Mouse (Mus musculus) Patski (cell line): Measurements from ENCODE around the gene Kctd11. TPM values are rescaled to one million over a fixed set of nuclear protein-coding genes. Genes with fewer than 3 reads are reported as not detected.

Source experiments
- ATAC-seq: fragments of 100-300 bp; one replicate; pipeline ENCODE4 v1.8.0; 2021
- CTCF ChIA-PET: fragments of 350-600 bp; sonication (Branson Sonifier 250); formaldehyde crosslinking; loops from one replicate; lab custom pipeline; 2022; ENCODE audit warnings: inconsistent platforms; lab: Charles Lee
- POLR2A ChIA-PET: fragments of 350-600 bp; sonication (Branson Sonifier 250); formaldehyde crosslinking; loops from one replicate; lab custom pipeline; 2022; ENCODE audit warnings: antibody characterized with exemption, inconsistent platforms; lab: Charles Lee
- DNase-seq: peaks from one replicate; pipeline ENCODE4 v3.0.0-alpha.2; 2011; ENCODE audit warnings: low read depth, low spot score
- H3K27me3 ChIP-seq: fragments of 371-371 bp; one replicate; pipeline ENCODE4 v1.5.1; 2021
- CTCF ChIP-seq: fragments of 100-300 bp; IDR thresholded peaks from one replicate; pipeline ENCODE4 v1.5.1; 2021
- in situ Hi-C: fragments of 300-500 bp; cut with MboI; formaldehyde crosslinking; loops from 3 replicates; pipeline ENCODE4 v1.11.1; 2018; ENCODE audit warnings: low pct_unique_long_range_greater_than_20kb, mixed read lengths
- polyA plus RNA-seq: library from polyadenylated mRNA; unstranded; gene quantifications from one replicate; pipeline ENCODE4 v1.2.3, GENCODE M21; 2021

The Kctd11 gene
- polyA plus RNA-seq, 1 experiment from 2014 or later, result 8.4 TPM

- TF ChIP-seq CTCF, result no peak
- CTCF ChIA-PET, result interaction anchor here (1.4 kb wide), 1 partner anchor 13 kb away, joined by 3 read pairs; no protein-coding TSS in a partner anchor
- DNase-seq (no peak), ATAC-seq (no peak)
- POLR2A ChIA-PET, result interaction anchor here (0.5 to 1.0 kb wide), 2 partner anchors 19 to 80 kb away, joined by 3 read pairs; no protein-coding TSS in a partner anchor
- in situ Hi-C loops, result no loop called here
- H3K27me3 ChIP-seq, result no peaks in the 10 kb centered on the region
These were observed 52.4 kb downstream of the Kctd11 start for GRCm38 (mm10) chr11:69828832-69829231.

Other genes starting within 250 kb of the Kctd11 start
- gene Fxr2, start 248.4 kb downstream of the Kctd11 start, polyA plus RNA-seq, result 82.4 TPM
- gene Sox15, start 226.1 kb downstream of the Kctd11 start, polyA plus RNA-seq, result 0.15 TPM
- 84.1 TPM for gene Mpdu1, start 218.8 kb downstream of the Kctd11 start, polyA plus RNA-seq
- gene Cd68, start 215.3 kb downstream of the Kctd11 start, polyA plus RNA-seq, result 4.4 TPM
- gene Eif4a1, start 209.0 kb downstream of the Kctd11 start, polyA plus RNA-seq, result 592 TPM
- 116 TPM for gene Senp3, start 199.3 kb downstream of the Kctd11 start, polyA plus RNA-seq
- gene Tnfsf13, start 195.6 kb downstream of the Kctd11 start, polyA plus RNA-seq, result 5.0 TPM
- gene Tnfsf12, start 185.6 kb downstream of the Kctd11 start, polyA plus RNA-seq, result 26.6 TPM
- gene Tnfsfm13, start 185.3 kb downstream of the Kctd11 start, polyA plus RNA-seq, result 7.2 TPM
- 96.2 TPM for gene Polr2a, start 122.8 kb downstream of the Kctd11 start, polyA plus RNA-seq
- 0.32 TPM for gene Slc35g3, start 119.4 kb downstream of the Kctd11 start, polyA plus RNA-seq
- gene Zbtb4, start 115.5 kb downstream of the Kctd11 start, polyA plus RNA-seq, result 36.9 TPM
- 27.7 TPM for gene Chrnb1, start 85.5 kb downstream of the Kctd11 start, polyA plus RNA-seq
- gene Fgf11, start 79.5 kb downstream of the Kctd11 start, polyA plus RNA-seq, result 0.03 TPM
- gene Tmem102, start 75.8 kb downstream of the Kctd11 start, polyA plus RNA-seq, result 1.1 TPM
- not detected for gene Gm39566, start 66.1 kb downstream of the Kctd11 start, polyA plus RNA-seq
- not detected for gene Spem2, start 62.9 kb downstream of the Kctd11 start, polyA plus RNA-seq
- 0.09 TPM for gene Spem1, start 59.2 kb downstream of the Kctd11 start, polyA plus RNA-seq
- gene Nlgn2, start 43.6 kb downstream of the Kctd11 start, polyA plus RNA-seq, result 35.0 TPM
- 158 TPM for gene Tmem256, start 42.9 kb downstream of the Kctd11 start, polyA plus RNA-seq
- gene Plscr3, start 35.0 kb downstream of the Kctd11 start, polyA plus RNA-seq, result 82.9 TPM
- not detected for gene Tnk1, start 22.7 kb downstream of the Kctd11 start, polyA plus RNA-seq
- 0.12 TPM for gene Tmem95, start 3.4 kb downstream of the Kctd11 start, polyA plus RNA-seq
- 0.40 TPM for gene Acap1, start 14.1 kb upstream of the Kctd11 start, polyA plus RNA-seq
- gene 2810408A11Rik, start 19.6 kb upstream of the Kctd11 start, polyA plus RNA-seq, result 3.6 TPM
- 53.3 TPM for gene Neurl4, start 19.7 kb upstream of the Kctd11 start, polyA plus RNA-seq
- gene Gps2, start 32.5 kb upstream of the Kctd11 start, polyA plus RNA-seq, result 55.6 TPM
- gene Eif5a, start 40.6 kb upstream of the Kctd11 start, polyA plus RNA-seq, result 768 TPM
- gene Ybx2, start 54.4 kb upstream of the Kctd11 start, polyA plus RNA-seq, result 2.4 TPM
- 0.13 TPM for gene Slc2a4, start 66.8 kb upstream of the Kctd11 start, polyA plus RNA-seq
- gene Cldn7, start 83.4 kb upstream of the Kctd11 start, polyA plus RNA-seq, result not detected
- 174 TPM for gene Ctdnep1, start 99.8 kb upstream of the Kctd11 start, polyA plus RNA-seq
- gene Elp5, start 101.1 kb upstream of the Kctd11 start, polyA plus RNA-seq, result 76.4 TPM
- 528 TPM for gene Gabarap, start 109.7 kb upstream of the Kctd11 start, polyA plus RNA-seq
- gene Phf23, start 114.4 kb upstream of the Kctd11 start, polyA plus RNA-seq, result 76.1 TPM
- gene Dvl2, start 119.2 kb upstream of the Kctd11 start, polyA plus RNA-seq, result 41.6 TPM
- gene Acadvl, start 134.0 kb upstream of the Kctd11 start, polyA plus RNA-seq, result 234 TPM
- gene Dlg4, start 135.5 kb upstream of the Kctd11 start, polyA plus RNA-seq, result 48.1 TPM
- not detected for gene Asgr1, start 172.7 kb upstream of the Kctd11 start, polyA plus RNA-seq
- gene Asgr2, start 211.2 kb upstream of the Kctd11 start, polyA plus RNA-seq, result not detected
- gene Mgl2, start 248.9 kb upstream of the Kctd11 start, polyA plus RNA-seq, result not detected